Mouse (Mus musculus): ENCODE results near the gene Hbq1b. TPM values are rescaled to one million over a fixed set of nuclear protein-coding genes. Genes with fewer than 3 reads are reported as not detected.

Gene Hbq1b
- total RNA-seq, 2 experiments from 2014 or later: 1.6 to 4.3 TPM

Other genes starting within 250 kb of the Hbq1b start
- gene Il9r, start 86.7 kb upstream of the Hbq1b start, total RNA-seq (2021): not detected
- gene Snrnp25, start 81.5 kb upstream of the Hbq1b start, total RNA-seq (2021): 10 to 100 TPM; 21.2 to 26.9 TPM
- 10 to 100 TPM; 14.0 to 18.3 TPM for gene Rhbdf1, start 64.7 kb upstream of the Hbq1b start, total RNA-seq (2021)
- 10 to 100 TPM; 18.1 to 19.9 TPM for gene Mpg, start 60.5 kb upstream of the Hbq1b start, total RNA-seq (2021)
- gene Nprl3, start 19.3 kb upstream of the Hbq1b start, total RNA-seq (2021): 10 to 100 TPM; 49.1 to 67.0 TPM
- gene Hba-x, start 10.6 kb upstream of the Hbq1b start, total RNA-seq (2021): not detected
- gene Hba-a1, start 3.5 kb upstream of the Hbq1b start, total RNA-seq (2021): 100 to 1,000 TPM; 552 to 580 TPM
- gene Hba-a2, start 9.5 kb downstream of the Hbq1b start, total RNA-seq (2021): 100 to 1,000 TPM; 469 to 517 TPM
- 1 to 10 TPM in 1 of 2 experiments, not detected in 1; 1.1 TPM for gene Hbq1a, start 13.1 kb downstream of the Hbq1b start, total RNA-seq (2021)
- 10 to 100 TPM in 1 of 2 experiments, 1 to 10 TPM in 1; 9.8 to 10.9 TPM for gene Sh3pxd2b, start 60.9 kb downstream of the Hbq1b start, total RNA-seq (2021)
- gene Ubtd2, start 168.4 kb downstream of the Hbq1b start, total RNA-seq (2021): 10 to 100 TPM; 38.2 to 41.4 TPM
- 1 to 10 TPM; 1.2 TPM for gene Efcab9, start 245.1 kb downstream of the Hbq1b start, total RNA-seq (2021)
- 1 to 10 TPM; 7.6 to 8.6 TPM for gene Stk10, start 246.3 kb downstream of the Hbq1b start, total RNA-seq (2021)